Mouse (Mus musculus): ENCODE results near the gene Zfp217. TPM values are rescaled to one million over a fixed set of nuclear protein-coding genes. Genes with fewer than 3 reads are reported as not detected.

Zfp217 gene
- total and polyA plus RNA-seq, 3 experiments, result 5.2 to 9.4 (median 8.9) TPM

GRCm38 (mm10) chr2:170157280-170158200 lies 9.6 kb upstream of the Zfp217 start:
- TF ChIP-seq EP300 (IDR thresholded peaks at IDR 0.05; ENCODE audit: insufficient read depth, low read depth, low read length) (no peak), CTCF (IDR thresholded peaks at IDR 0.05) (no peak), POLR2A (IDR thresholded peaks at IDR 0.05; ENCODE audit: insufficient read depth, low read depth, low read length) (no peak)
- intact Hi-C loops (cut with DNase I), result loop anchor here (5.0 kb wide), 1 partner anchor 40 kb away; no protein-coding TSS in a partner anchor

GRCm38 (mm10) chr2:170155089-170155740 lies 7.3 kb upstream of the Zfp217 start:
- Histone ChIP-seq H3K9ac (ENCODE audit: low read depth, low read length) (peak overlapping the region; percentile 12; the same call in 1 of the 2 replicates), H3K79me2 (replicated peaks; ENCODE audit: control insufficient read depth, insufficient read depth, low read length) (no peaks in the 10 kb centered on the region), H3K27me3 (ENCODE audit: control insufficient read depth, insufficient read depth, low read length) (no peaks in the 10 kb centered on the region), H3K27ac (peak overlapping the region; percentile 93), H3K36me3 (ENCODE audit: control insufficient read depth, insufficient read depth, low read length) (peaks cover 4% of the 10 kb centered on the region), H3K4me3 (peak overlapping the region; percentile 49), H3K4me1 (ENCODE audit: control insufficient read depth, insufficient read depth, low read length) (peaks cover 10% of the 10 kb centered on the region)
- peak; percentile 47 for TF ChIP-seq POLR2A (IDR thresholded peaks at IDR 0.05; ENCODE audit: insufficient read depth, low read depth, low read length)
- peak; percentile 59; the same call in 1 of the 2 replicates for TF ChIP-seq EP300 (IDR thresholded peaks at IDR 0.05; ENCODE audit: insufficient read depth, low read depth, low read length)
- TF ChIP-seq CTCF (IDR thresholded peaks at IDR 0.05), result peak; percentile 72
- DNase-seq, result peak; percentile 78 to 85
- 1% methylated on average over 18 of the region's 18 CpGs for WGBS
- intact Hi-C loops (cut with DNase I), result loop anchor here (2.0 to 5.0 kb wide), 3 partner anchors 20 to 64 kb away; no protein-coding TSS in a partner anchor

More at GRCm38 (mm10) chr2:170157280-170158200, 9.6 kb upstream of the Zfp217 start:
- no peaks in the 10 kb centered on the region for H3K27me3 ChIP-seq (ENCODE audit: control insufficient read depth, insufficient read depth, low read length)
- WGBS, result 66% methylated on average over 11 of the region's 11 CpGs
- no peak overlapping the region for H3K4me3 ChIP-seq
- H3K79me2 ChIP-seq (replicated peaks; ENCODE audit: control insufficient read depth, insufficient read depth, low read length), result no peaks in the 10 kb centered on the region
- H3K4me1 ChIP-seq (ENCODE audit: control insufficient read depth, insufficient read depth, low read length), result peaks cover 7% of the 10 kb centered on the region
- no peak for DNase-seq
- no peak overlapping the region for H3K9ac ChIP-seq (ENCODE audit: low read depth, low read length)
- H3K27ac ChIP-seq, result no peak overlapping the region
- H3K36me3 ChIP-seq (ENCODE audit: control insufficient read depth, insufficient read depth, low read length), result peaks cover 2% of the 10 kb centered on the region

- Histone ChIP-seq H3K4me1 (ENCODE audit: control insufficient read depth, insufficient read depth, low read length) (peaks cover 10% of the 10 kb centered on the region), H3K27ac (peak overlapping the region; percentile 93), H3K36me3 (ENCODE audit: control insufficient read depth, insufficient read depth, low read length) (peaks cover 4% of the 10 kb centered on the region), H3K27me3 (ENCODE audit: control insufficient read depth, insufficient read depth, low read length) (no peaks in the 10 kb centered on the region), H3K9ac (ENCODE audit: low read depth, low read length) (peak overlapping the region; percentile 27; the same call in 1 of the 2 replicates), H3K4me3 (peak overlapping the region; percentile 50), H3K79me2 (replicated peaks; ENCODE audit: control insufficient read depth, insufficient read depth, low read length) (no peaks in the 10 kb centered on the region)
- TF ChIP-seq EP300 (IDR thresholded peaks at IDR 0.05; ENCODE audit: insufficient read depth, low read depth, low read length), result no peak
- no peak for DNase-seq
- WGBS, result 3% methylated on average over 5 of the region's 5 CpGs
- intact Hi-C loops (cut with DNase I), result loop anchor here (2.0 to 5.0 kb wide), 3 partner anchors 20 to 64 kb away; no protein-coding TSS in a partner anchor
Observed at GRCm38 (mm10) chr2:170154738-170155088, 6.8 kb upstream of the Zfp217 start.

GRCm38 (mm10) chr2:170154301-170154721 lies 6.4 kb upstream of the Zfp217 start:
- peaks cover 4% of the 10 kb centered on the region for H3K36me3 ChIP-seq (ENCODE audit: control insufficient read depth, insufficient read depth, low read length)
- H3K27ac ChIP-seq, result peak overlapping the region; percentile 93
- H3K9ac ChIP-seq (ENCODE audit: low read depth, low read length), result peak overlapping the region; percentile 27; the same call in 1 of the 2 replicates
- no peaks in the 10 kb centered on the region for H3K27me3 ChIP-seq (ENCODE audit: control insufficient read depth, insufficient read depth, low read length)
- H3K4me1 ChIP-seq (ENCODE audit: control insufficient read depth, insufficient read depth, low read length), result peaks cover 10% of the 10 kb centered on the region
- intact Hi-C loops (cut with DNase I), result loop anchor here (2.0 kb wide), 2 partner anchors 20 to 64 kb away; no protein-coding TSS in a partner anchor
- H3K79me2 ChIP-seq (replicated peaks; ENCODE audit: control insufficient read depth, insufficient read depth, low read length), result no peaks in the 10 kb centered on the region
- peak overlapping the region; percentile 50; the same call in 1 of the 2 replicates for H3K4me3 ChIP-seq
- no peak for TF ChIP-seq EP300 (IDR thresholded peaks at IDR 0.05; ENCODE audit: insufficient read depth, low read depth, low read length)
- TF ChIP-seq POLR2A (IDR thresholded peaks at IDR 0.05; ENCODE audit: insufficient read depth, low read depth, low read length), result no peak
- TF ChIP-seq CTCF (IDR thresholded peaks at IDR 0.05), result no peak
- DNase-seq, result no peak
- 18% methylated on average over 6 of the region's 6 CpGs for WGBS

GRCm38 (mm10) chr2:170153421-170154271 lies 5.7 kb upstream of the Zfp217 start:
- intact Hi-C loops (cut with DNase I), result loop anchor here (2.0 kb wide), 2 partner anchors 19 to 65 kb away; no protein-coding TSS in a partner anchor
- peak overlapping the region; percentile 93 for H3K27ac ChIP-seq
- WGBS, result 2% methylated on average over 37 of the region's 37 CpGs
- H3K36me3 ChIP-seq (ENCODE audit: control insufficient read depth, insufficient read depth, low read length), result peaks cover 4% of the 10 kb centered on the region
- no peaks in the 10 kb centered on the region for H3K79me2 ChIP-seq (replicated peaks; ENCODE audit: control insufficient read depth, insufficient read depth, low read length)
- H3K4me1 ChIP-seq (ENCODE audit: control insufficient read depth, insufficient read depth, low read length), result peaks cover 10% of the 10 kb centered on the region
- peak overlapping the region; percentile 62 for H3K9ac ChIP-seq (ENCODE audit: low read depth, low read length)
- H3K4me3 ChIP-seq, result peak overlapping the region; percentile 50
- TF ChIP-seq EP300 (IDR thresholded peaks at IDR 0.05; ENCODE audit: insufficient read depth, low read depth, low read length) (0 out of 2 replicates have a peak, but pooled peaks have one; percentile 15), POLR2A (IDR thresholded peaks at IDR 0.05; ENCODE audit: insufficient read depth, low read depth, low read length) (no peak)
- peak; percentile 82 to 83 for DNase-seq
- H3K27me3 ChIP-seq (ENCODE audit: control insufficient read depth, insufficient read depth, low read length), result no peaks in the 10 kb centered on the region

All from heart, adult 2 months (tissue).